Mouse (Mus musculus) spleen, adult 2 months (tissue): ENCODE results near the gene Parvb.

Experiments
- CTCF ChIP-seq: fragments of 200-500 bp; IDR thresholded peaks from 2 replicates; pipeline ENCODE4 v1.5.1; 2011; ENCODE audit warnings: mild to moderate bottlenecking, inconsistent platforms; ENCODE audit not compliant: insufficient read depth, insufficient read length, insufficient replicate concordance; ENCODE audit errors: extremely low read depth
- POLR2A ChIP-seq: fragments of 200-500 bp; IDR thresholded peaks from 2 replicates; pipeline ENCODE4 v1.6.1; 2011; ENCODE audit warnings: low read depth, low read length, inconsistent platforms

- TF ChIP-seq CTCF (no peak), POLR2A (no peak)
Measured at GRCm38 (mm10) chr15:84231113-84231712, 630 bp upstream of the Parvb start.
